Mouse (Mus musculus) brain, embryonic 18.5 days (tissue): ENCODE measurements at regions not wholly inside any gene's neighbourhood (a gene's known extent, or its start where the extent isn't known, plus 50 kb on each side); places are given as distances from the start of the nearest gene placed in this dataset.

Experiments used
- DNase-seq: peaks from one replicate; pipeline ENCODE4 v3.0.0-alpha.2; 2012; ENCODE audit warnings: low read depth, low spot score

DNA sequence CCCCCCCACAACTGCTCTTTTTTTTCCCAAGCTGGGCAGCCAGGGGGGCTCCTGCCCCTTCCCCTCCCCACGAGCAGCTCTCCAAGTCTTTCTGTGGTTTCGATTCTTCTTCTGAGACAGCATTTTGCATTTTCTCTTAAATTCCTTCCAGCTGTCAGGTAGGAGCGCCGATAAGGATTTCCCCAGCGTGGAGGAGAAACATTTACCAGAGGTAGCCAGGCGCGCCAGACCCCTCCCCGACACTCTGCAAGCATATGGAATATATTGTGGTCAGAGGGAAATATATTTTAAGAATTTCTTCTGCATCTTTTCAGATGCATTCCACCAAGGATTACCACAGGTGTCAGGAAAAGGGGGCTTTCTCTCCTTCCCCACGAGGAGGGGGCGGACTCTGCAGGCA, 111.9 kb downstream of the Tbx5 start:
- no peak for DNase-seq

DNA sequence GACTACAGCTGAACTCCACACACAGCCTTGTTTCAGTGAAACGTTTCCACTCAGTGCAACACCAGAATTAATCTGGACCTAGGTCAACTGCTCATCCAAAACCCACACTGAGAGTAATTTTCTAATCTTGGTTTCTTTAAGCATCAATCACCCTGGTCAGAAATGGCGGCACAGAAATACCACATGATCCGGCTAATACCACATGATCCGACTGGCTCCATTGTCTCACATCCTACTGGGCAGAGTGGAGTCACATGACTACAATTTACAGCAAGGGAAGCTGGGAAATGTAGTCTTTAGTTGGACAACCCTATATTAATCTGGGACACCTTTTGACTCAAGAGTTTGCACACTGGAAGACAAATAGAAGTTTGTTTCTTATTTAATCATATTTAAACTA, 115.9 kb downstream of the Tbx5 start:
- no peak for DNase-seq

DNA sequence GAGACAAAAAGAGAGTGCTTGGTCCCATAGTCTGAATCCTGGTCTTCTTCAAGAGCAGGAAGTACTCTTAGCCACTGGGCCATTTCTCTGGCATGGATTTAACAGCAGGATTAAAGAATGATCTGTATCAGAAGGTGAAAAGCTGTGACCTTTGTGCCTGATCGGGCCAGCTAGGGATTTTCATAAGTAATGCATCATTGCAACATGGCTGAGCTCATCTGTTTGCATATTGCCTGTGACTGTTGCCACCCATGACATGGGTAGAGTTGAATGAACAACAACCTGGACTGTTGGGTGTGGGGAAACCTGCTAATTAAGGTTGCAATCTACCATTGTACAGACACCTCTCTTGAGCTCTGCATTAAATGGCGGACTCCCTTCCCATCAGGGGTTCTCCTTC, 119.6 kb downstream of the Tbx5 start:
- DNase-seq: no peak

DNA sequence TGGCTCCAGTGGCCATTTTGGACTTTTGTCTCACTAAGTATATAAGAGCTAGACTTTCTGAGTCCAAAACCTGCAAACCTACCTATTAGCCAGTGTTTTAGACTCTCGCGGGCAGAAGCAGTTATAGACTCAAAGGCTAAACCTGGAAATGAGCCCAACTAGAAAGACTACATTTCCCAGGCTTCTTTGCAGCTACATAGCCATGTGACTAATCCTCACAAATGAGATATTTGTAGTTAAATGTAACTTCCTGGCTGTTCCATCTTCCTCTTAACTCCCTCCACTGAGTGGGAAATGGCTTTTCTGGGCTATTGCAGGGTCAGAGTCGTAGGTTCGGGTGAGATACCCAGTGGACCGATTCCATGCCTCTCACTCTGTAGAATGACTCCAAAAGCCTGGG, 120.7 kb downstream of the Tbx5 start:
- no peak for DNase-seq

DNA sequence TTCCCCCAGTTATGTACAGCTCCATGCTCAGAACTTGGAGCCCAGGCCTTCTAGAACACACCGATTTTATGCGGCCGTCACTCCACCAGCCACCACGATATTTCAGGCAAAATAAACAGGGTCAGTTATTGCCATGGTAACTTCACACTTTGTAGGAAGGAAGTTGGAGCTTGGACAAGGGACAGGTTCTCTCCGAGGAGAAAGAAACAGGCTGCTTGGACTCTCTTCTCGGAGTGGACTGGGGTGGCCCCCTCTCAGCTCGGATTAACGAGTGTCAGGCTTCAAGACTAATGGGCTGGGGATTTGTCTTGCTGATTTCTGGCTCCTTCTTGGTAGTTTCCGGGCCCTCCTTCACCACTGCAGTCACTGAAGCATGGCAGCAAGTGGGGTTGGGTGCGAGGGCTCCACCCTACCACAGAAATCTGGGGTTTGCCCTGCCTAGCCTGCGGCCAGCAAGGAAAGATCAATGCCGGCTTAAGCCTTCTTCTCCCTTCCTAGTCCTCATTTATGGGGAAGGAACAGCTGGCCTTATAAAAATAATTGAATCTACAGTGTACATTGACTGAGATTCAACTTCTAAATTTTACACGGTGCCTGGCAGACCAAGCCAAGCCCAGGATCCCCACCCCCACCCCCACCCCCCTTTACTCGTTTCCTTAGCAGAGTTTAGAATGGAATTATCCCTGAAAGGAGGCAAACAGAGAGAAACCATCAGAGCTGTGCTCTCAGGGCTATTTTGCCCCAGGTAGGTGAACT, 121.5 kb downstream of the Tbx5 start:
- no peak for DNase-seq

DNA sequence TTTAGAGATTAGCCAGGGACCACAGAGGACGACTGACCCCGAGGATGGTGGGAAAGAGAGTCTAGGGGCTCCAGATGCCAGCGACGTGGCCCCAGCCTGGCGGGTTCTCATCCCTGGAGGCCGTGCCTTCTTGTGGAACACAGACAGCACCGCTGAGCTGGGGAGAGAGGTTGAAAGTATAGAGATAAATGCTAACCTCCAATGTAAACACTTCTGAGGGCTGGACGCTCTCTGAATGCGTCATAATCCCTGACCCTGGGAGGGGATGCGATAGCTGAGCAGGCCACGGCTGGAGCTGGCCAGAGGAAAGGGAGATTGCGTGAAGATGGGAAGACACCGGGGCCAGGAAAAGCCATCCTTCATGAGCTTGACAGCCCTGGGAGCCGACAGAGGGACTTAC, 126.5 kb downstream of the Tbx5 start:
- no peak for DNase-seq

DNA sequence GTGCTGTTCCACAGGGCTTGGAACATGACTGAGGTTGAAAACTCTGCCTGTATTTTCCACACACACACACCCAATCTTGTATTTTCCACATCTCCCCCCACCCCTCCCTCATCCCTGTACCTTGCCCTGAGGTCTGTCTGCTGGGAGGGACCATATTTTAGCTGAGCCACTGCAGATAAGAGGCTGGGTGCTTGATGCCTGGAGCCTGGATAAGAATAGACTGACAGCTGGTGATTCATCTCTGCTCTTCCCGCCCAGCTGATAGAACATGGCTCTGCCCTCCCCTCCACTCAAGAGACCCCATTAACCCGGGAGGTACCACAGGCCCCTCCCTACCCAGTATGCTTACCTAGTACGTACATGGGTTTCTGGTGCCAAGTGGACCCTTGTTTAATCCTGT, 132.3 kb downstream of the Tbx5 start:
- DNase-seq: no peak

DNA sequence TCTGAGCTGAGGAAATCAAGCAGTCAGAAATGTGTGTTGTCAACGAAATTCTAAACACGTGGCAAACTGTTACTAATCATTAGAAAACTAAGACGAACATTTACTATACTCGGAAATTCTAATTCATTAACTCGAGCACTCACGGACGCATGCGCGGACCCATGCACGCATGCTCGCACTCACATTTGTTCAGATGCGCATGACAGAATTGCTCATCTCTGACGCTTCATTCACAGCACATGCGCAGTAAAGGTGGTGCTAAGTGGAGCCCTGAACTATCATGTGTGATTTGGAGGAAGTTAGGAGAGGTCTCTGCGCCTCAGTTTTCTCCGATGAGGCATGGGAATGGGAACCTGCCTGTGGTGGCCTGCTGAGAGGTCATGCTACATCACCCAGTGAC, 138.8 kb downstream of the Tbx5 start:
- no peak for DNase-seq

DNA sequence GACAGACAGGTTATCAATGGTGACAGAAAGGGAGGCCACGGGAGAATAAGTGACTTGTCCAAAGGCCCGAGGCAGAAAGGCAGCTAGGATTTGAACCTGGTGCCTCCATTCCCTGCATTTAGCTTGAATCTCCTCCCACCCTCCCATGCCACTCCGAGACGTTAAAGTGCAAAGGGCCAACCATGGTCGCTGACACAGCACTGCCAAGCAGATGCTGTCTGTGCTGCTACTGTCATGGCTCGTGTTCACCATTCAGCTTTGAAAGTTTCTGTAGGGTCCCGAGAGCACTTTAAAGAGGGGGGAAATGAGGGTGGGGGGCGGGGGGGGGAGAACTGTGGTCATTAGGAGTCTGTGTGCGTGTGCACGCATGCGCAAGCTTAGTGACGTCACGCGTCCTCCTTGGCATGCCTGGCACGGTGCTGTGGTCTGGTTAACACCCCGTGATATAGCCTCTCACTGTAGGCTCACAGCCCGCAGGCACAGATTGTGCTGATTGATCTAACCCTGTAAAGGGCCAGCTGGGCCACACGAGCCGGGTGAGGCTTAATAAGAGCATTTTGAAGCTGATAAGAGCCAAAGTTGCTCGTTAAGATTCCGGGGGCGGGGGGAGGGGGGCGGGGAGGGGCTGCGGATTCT, 140.5 kb downstream of the Tbx5 start:
- peak; percentile 18 for DNase-seq

DNA sequence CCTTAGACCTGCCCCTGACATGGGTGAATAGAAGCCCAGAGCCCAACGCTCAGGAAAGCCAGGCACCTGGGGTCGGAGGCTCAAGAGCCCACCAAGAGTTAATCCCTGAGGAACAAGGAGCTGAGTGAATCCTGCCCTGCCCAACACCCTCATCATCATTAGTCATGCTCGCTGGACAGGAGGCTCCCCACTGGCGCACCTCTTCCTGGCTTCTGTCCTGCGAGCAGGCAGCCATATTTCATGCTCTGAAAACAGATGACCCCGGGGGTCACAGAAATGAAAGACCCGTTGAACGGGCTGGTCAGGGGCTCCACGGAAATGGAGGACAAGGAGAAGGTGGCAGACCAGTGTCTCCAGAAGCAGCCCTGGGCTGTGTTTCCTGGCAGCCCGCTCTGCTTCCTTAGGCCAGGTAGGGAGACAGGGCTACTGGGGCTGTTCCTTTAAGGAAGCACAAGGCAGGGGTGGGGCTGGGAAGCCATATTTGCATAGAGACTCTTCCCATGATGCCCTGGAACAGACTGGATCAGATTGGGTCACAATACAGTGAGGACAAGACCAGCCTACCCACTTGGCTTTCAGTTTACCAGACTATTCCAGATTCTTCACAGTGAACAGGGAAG, 138.1 kb upstream of the Rbm19 start:
- no peak for DNase-seq

DNA sequence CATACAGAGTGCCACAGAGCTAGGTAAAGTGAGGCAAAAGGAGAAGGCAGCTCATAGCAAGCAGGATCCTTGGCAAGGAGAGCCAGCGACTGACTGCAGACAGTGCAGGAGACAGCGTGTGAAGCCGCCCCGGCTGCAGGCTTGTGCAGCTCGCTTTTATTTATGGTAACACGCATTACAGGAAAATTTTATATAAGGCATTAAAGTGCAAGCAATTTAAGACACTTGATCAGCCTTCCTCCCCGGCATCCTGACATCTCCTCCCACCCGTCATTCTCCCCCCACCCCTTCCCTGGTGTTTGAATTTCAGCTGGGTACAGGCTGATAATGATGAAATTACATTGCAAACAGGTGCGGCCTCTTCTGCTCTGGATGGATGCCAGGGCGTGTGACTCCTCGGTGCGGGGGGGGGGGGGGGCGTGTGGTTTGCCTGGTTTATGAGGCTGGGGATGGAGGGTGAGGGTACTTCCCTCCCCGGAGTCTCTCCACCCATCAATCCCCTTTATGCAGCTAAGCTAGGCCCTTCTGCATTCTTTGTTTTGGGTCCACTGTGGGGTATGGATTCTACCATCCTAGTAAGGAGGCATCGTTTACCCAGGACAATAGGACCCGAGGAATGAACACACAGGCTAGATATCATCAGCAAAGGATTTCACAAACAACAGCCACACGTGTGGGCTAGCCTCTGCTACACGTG, 135.0 kb upstream of the Rbm19 start:
- peak; percentile 8 for DNase-seq

DNA sequence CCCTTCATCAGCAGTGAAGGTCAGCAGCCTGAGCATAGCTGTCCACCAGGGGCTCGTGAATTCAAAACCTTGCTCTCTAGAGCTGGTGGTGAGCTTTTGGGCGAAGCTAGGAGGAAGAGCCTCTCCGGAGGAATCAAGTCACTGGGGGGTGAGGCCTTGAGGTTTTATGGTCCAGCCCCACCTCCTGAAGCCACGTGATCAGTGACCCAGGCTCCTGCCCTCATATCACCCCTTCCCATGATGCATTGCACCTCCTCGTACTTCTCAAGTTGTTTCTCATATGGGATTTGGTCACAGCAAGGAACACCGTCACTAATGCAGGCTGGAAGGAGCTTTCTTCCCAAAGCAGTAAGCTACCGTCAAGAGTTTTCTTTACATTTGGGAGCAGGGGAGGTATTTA, 132.1 kb upstream of the Rbm19 start:
- no peak for DNase-seq

DNA sequence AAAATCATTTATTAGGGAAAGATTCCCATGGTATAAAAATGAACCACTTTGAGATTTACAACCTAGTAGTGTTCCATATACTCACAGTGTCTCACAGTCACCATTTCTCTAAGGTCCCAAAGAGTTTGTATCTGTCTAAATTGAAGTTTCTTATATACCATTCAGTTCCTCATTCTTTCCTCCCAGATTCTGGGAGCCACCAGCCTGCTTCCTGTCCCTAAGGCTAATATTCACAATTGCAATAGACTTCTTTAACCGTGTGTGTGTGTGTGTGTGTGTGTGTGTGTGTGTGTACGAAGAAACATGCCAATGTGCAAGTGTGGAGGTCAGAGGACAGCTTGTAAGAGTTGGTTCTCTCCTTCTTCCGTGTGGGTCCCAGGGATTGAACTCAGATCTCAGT, 124.1 kb upstream of the Rbm19 start:
- no peak for DNase-seq

DNA sequence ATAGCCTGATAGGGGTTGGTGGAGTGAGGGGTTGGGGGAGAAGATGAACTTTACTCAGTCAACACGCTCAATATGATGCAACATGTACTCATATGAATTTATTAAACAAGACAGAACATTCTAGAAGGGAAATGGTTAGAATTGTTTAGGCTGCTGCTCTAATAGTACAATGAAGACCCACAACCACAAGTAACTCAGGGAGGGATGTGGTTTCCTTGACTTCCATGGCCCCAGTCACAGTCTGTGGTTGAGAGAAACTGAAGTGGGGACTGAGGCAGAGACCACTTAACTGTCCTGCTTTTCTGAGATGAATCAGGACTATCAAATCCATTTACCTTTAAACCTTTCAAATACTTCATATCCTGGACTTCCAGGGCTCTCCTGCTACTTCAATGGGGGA, 120.5 kb upstream of the Rbm19 start:
- DNase-seq: no peak

DNA sequence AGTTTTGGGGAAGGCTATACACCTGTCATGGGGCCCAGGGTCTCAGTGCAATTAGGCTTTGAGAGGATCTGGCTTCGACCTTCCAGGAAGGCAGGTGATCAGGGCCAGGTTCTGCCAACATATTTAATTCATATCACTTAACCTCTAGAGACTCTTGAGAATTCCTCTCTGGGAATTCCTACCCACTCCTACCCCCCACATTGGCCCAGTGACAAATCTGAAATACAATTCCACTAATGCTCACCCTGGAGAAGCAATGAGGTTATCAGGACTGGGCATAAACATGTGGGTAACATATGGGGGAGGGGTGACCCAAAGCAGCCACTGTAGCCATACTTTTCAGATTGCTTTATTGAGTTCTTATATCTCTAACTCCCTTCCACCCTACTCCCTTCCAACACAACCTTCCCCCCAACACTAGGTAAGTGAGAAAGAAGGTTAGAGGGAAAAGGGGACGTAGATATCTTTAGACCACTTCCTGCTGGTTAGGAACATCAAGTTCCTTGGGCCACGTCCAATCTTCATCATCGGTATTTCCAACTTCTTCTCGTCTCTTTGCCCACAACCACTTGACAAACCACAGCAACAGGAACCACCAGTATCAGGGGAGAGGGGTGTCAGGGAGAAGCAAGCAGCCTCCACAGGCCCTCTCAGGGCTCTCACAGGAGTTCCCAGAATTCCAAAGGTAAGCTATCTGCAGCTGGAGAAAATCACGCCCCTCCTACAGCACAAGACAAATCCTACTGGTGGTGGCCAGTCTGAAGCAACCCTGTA, 110.4 kb upstream of the Rbm19 start:
- DNase-seq: no peak

DNA sequence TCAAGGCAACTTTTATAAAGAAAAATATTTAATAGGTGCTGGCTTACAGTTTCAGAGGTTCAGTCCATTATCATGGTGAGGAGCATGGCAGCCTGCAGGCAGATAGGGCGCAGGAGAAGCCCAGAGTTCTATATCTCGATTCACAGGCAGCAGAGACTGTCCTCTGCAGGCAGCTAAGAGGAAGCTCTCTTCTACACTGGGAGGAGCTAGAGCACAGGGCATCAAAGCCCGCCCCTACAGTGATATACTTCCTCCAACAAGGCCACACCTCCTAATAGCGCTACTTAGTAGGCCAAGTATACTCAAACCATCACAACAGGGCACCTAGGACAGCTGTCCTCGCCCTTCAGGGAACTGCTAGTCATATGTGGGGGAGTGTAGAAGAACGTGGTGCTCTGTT, 108.5 kb upstream of the Rbm19 start:
- no peak for DNase-seq

DNA sequence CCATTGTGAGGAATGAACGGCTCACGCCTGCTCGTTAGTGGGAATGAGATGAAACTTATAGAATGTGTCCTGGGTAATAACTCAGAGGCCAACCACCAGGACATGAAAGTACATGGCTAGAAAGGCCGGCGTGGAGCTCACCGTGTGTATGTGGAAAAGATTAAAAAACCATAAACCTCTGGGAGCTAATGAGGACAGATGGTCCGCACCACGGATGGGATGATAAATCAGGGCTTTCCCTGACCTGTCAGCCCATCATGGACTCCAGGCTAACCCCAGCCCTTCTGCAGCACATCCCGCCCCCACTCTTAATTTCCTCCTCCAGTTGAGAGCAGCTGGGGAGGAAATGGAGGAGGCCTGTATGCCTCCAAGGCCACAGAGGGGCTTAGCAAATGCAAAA, 108.0 kb upstream of the Rbm19 start:
- no peak for DNase-seq

DNA sequence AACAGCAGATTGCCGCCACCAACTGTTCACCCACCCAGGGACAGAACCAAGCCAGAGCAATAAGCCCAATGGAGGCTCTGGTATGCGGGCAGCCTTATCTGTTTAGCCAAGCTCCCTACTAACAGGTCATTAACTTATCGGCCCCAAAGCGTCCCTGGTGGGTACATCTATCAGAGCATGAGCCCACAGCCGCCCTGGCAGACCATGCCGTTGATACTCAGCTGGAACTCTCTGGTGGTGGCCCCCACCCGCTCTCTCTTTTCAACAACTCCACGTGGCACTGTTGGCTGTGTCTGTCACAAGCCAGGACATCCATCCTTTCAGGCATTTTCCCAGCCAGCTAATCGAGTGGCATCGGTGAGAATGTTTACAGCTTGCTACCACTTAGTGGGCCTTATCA, 100.8 kb upstream of the Rbm19 start:
- DNase-seq: no peak

DNA sequence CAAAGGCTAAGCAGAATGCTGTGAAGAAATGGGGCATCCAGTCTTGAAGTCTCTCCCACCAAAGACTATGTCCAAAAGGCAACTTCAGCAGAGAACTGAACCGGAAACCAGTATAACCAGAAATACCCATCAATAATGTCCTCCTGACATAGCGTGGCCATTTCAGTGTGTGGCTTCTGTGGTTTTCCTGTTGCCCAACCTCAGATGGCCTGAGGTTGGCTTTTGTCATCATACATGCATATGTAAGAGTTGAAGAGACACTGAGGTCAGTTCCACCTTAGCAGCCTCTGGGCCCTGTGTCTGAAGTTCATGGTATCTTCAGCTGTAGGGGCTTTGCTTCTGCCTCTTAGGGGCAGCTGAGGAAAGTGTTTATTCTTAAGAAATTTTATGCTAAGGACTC, 98.1 kb upstream of the Rbm19 start:
- DNase-seq: no peak

DNA sequence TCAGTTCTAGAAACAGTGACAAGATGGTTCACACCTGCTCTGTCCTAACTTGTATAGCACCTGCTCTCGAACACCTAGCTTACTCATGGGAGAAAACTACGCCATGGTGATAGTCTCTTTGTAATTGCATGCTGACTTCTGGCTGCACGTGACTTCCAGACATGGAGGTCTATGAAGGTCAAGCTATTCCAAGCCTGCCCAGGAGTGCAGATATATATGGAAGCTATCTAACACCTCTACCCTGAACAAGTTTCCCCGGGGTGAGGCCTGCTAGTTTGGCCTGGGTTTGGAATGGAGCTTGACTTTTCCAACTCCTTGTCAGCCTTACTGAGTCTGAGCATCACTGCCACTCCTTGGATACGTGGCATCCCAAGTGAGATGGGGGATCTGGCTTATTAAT, 95.5 kb upstream of the Rbm19 start:
- no peak for DNase-seq

DNA sequence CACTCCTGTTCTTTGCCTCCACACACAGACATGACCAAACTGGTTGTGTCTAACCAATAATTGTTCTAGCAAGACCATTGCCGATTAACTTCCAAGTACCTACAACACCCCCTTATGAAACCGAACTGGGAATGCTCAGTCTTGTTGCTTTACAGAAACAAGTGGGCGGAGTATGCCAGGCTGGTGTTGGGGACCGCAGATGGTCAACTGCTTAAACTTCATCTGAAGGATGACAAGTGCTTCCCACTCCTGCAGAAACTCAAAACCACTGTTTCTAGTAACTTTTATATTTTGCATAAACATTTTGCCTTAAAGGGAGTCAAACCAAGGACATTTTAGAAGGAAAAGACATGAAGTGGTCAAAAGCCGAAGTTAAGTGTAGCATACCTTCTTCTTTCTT, 94.0 kb upstream of the Rbm19 start:
- no peak for DNase-seq

DNA sequence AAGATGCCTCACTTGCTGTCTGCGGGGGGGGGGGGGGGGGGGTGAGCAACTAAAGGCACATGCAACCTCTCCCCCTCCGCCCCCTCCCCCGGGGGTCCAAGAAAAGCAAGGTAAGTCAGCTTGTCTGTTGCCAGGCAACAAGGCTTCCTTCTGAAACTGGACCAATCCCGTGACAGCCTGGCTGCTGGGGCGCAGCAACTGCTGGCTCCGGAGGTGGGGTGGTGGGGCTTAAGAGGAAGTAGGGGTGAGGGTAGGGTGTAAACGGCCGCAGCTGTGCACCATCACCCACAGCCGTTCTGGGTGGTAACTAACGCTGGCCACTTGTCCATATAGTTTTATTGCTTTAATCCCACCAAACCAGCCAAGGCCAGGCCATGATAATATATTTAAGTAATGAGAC, 92.2 kb upstream of the Rbm19 start:
- DNase-seq: peak; percentile 64
